Mouse (Mus musculus): ENCODE results near the gene Olfr319. TPM values are rescaled to one million over a fixed set of nuclear protein-coding genes. Genes with fewer than 3 reads are reported as not detected.
"Not testable (repeated sequence)": the region's sequence is repeated elsewhere in the genome, so short reads cannot be mapped to it uniquely, and the experiment has no call there.

Olfr319 gene
- polyA plus RNA-seq (2012; ENCODE audit: insufficient read depth, low replicate concordance) = not detected in 2 replicates

DNA sequence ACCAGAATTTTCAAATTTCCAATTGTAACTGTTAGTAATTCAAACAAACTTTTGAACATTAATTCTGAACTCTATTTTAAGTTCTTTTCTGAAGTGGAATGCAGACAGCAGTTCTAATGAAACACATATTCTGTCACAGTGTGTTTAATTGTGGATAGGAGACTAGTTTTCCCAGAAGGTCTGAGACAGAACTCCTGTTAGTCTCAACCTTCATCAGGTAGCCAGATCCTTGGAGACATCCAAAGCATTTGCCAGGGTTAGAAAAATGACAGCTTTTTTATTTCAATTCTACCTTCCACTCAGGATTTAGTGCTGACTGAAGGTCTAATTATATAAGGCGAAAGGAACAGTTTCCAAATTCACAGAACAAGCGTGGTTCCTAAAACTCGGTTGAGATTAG, at the start of gene Olfr319:
Olfr319 (plus strand) TSS at position 301 of the 400 bp plus-strand sequence.
- Histone ChIP-seq H3K4me1 (0 out of 2 replicates have a peak, but pooled peaks cover 8% of the 10 kb centered on the region), H3K27me3 (replicated peaks) (no peaks in the 10 kb centered on the region), H3K9me3 (peaks cover 19% of the 10 kb centered on the region), H3K4me3 (replicated peaks) (no peak within 1 kb of the TSS), H3K36me3 (replicated peaks; ENCODE audit: low read length) (no peaks in the 10 kb centered on the region)
- no peak for TF ChIP-seq GATA1 (IDR thresholded peaks at IDR 0.05; ENCODE audit: borderline replicate concordance, low read length)
- TF ChIP-seq FLI1 (IDR thresholded peaks at IDR 0.05; ENCODE audit: low read length) = no peak

DNA sequence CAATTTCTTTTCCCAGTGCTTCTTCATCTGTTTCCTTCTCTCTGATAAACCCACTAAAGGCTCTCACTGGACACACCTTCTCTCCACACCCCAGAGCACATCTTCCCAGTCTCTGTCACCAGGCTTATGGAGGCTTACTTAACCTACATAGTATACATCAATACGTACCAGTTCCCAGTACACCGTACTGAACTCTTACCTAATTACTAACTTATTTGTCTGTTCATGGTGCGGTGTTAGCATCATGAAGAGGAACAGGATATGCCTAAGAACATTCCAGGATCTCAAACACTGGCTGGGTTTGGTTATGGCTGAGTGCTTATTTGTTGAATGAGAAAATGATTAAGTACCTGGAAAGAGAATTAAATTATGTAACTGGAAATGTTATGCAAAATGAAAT, 43.8 kb upstream of the Olfr319 start:
- Histone ChIP-seq H3K27me3 (replicated peaks) (peaks cover 1% of the 10 kb centered on the region), H3K4me3 (replicated peaks) (no peak overlapping the region), H3K9me3 (no peaks in the 10 kb centered on the region), H3K4me1 (peaks cover 19% of the 10 kb centered on the region), H3K36me3 (replicated peaks; ENCODE audit: low read length) (peaks cover 42% of the 10 kb centered on the region)
- no peak for TF ChIP-seq GATA1 (IDR thresholded peaks at IDR 0.05; ENCODE audit: borderline replicate concordance, low read length)
- TF ChIP-seq FLI1 (IDR thresholded peaks at IDR 0.05; ENCODE audit: low read length) = no peak

DNA sequence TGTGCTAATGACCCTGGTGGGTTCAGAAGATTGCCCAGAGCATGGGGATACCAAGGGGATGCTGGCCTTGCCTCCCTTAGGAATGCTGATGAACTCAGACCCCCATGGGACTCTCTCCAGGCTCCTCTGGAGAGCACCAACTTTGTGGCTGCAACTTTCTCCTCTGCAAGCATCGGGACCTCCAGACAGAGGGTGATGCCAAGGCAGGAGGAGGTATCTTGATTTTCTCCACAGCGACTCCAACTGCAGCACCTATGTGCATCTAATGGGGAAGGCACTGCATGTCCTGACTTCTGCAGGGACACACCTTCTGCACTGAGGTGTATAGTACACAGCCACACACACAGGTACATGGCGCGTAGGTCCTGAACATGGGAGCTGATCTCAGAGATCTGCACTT, 40.4 kb upstream of the Olfr319 start, which contains the start of gene Olfr322:
Olfr322 (plus strand) TSS at position 187 of the 400 bp plus-strand sequence.
- TF ChIP-seq FLI1 (IDR thresholded peaks at IDR 0.05; ENCODE audit: low read length) (no peak), GATA1 (IDR thresholded peaks at IDR 0.05; ENCODE audit: borderline replicate concordance, low read length) (no peak)
- Histone ChIP-seq H3K4me1 (peaks cover 7% of the 10 kb centered on the region; the same call in 1 of the 2 replicates), H3K9me3 (no peaks in the 10 kb centered on the region), H3K4me3 (replicated peaks) (no peak within 1 kb of the TSS), H3K36me3 (replicated peaks; ENCODE audit: low read length) (peaks cover 9% of the 10 kb centered on the region), H3K27me3 (replicated peaks) (peaks cover 1% of the 10 kb centered on the region)

DNA sequence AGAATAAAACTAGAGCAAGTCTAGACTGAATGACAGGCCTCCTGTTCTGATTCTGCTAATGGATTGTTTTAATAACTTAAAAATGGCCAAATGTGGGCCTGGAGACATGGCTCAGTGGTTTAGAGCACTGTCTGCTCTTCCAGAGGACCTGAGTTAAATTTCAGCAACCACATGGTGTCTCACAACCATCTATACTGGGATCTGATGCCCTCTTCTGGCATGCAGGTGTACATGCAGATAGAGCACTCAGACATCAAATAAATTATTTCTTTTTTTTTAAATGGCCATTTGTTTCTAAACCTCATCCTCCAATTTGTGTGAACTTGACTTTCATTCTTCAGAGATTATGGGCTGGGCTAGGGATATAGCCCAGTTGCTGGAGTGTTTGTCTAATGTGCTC, 29.7 kb upstream of the Olfr319 start:
- no peaks in the 10 kb centered on the region for H3K9me3 ChIP-seq
- H3K27me3 ChIP-seq (replicated peaks) = peaks cover 3% of the 10 kb centered on the region
- H3K4me1 ChIP-seq = 0 out of 2 replicates have a peak, but pooled peaks cover 3% of the 10 kb centered on the region
- TF ChIP-seq GATA1 (IDR thresholded peaks at IDR 0.05; ENCODE audit: borderline replicate concordance, low read length) = no peak
- no peak for TF ChIP-seq FLI1 (IDR thresholded peaks at IDR 0.05; ENCODE audit: low read length)
- H3K36me3 ChIP-seq (replicated peaks; ENCODE audit: low read length) = no peaks in the 10 kb centered on the region
- H3K4me3 ChIP-seq (replicated peaks) = no peak overlapping the region

DNA sequence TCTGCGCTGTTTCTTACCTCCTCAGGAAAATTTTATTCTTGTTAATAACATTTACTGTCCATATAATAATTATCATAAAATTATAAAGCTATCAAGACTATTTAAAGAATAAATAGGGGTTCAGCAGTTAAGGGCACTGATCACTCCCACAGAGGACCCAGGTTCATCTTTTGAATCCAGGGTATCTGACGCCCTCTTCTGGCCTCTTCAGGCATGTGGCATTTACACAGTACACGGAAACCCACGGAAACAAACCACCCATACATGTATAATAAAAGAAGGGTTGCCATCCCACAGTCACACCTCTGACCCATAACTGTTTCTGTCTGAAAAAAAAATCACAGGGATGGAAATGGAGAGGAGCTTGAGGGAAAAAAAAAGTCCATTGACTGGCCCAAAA, 27.1 kb upstream of the Olfr319 start:
- H3K36me3 ChIP-seq (replicated peaks; ENCODE audit: low read length) = no peaks in the 10 kb centered on the region
- H3K4me1 ChIP-seq = 0 out of 2 replicates have a peak, but pooled peaks cover 3% of the 10 kb centered on the region
- H3K4me3 ChIP-seq (replicated peaks) = no peak overlapping the region
- TF ChIP-seq GATA1 (IDR thresholded peaks at IDR 0.05; ENCODE audit: borderline replicate concordance, low read length) (no peak), FLI1 (IDR thresholded peaks at IDR 0.05; ENCODE audit: low read length) (no peak)
- no peaks in the 10 kb centered on the region for H3K9me3 ChIP-seq
- no peaks in the 10 kb centered on the region for H3K27me3 ChIP-seq (replicated peaks)

DNA sequence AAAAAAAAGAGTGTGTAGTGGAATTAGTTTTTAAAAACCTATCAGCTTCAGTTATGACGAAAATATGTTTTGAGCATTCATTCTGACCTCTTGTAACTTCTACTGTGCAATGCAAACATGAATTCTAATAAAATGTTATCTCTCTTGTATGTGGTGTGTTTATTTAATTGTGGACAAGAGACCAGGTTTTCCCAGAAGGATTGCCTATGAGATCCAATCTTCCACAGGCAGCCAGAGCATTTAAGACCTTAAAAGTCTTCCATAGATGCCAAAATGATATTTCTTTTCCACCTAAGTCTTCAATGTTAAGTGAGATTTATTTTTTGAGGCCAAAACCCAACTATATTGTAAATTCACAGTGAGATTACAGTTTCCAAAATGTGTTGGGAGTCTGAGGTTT, 18.2 kb upstream of the Olfr319 start, which contains the start of gene Olfr320:
Olfr320 (plus strand) TSS at position 301 of the 400 bp plus-strand sequence.
- Histone ChIP-seq H3K36me3 (replicated peaks; ENCODE audit: low read length) (no peaks in the 10 kb centered on the region), H3K4me3 (replicated peaks) (no peak within 1 kb of the TSS), H3K9me3 (no peaks in the 10 kb centered on the region), H3K4me1 (no peaks in the 10 kb centered on the region), H3K27me3 (replicated peaks) (peaks cover 2% of the 10 kb centered on the region)
- TF ChIP-seq FLI1 (IDR thresholded peaks at IDR 0.05; ENCODE audit: low read length) = no peak
- no peak for TF ChIP-seq GATA1 (IDR thresholded peaks at IDR 0.05; ENCODE audit: borderline replicate concordance, low read length)

DNA sequence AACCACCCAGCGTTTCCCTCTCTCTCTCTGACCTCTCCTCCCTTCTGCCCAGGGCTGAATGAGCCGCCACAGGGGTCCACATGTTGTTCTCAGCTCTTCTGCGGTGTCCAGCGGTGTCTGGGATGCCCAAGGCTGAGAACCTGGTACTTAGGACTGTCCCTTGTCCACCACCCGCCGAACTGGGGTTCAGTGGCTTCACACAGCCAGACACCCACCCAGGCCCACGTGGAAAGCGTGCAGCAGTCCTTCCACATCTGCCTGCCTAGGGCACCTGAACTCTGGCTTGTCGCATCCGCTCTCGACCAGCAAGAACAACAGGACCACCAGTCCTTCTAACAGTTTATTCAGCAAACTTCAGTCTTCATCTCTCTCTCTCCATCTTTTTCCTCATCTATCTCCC, 10.1 kb downstream of the Olfr319 start:
- H3K36me3 ChIP-seq (replicated peaks; ENCODE audit: low read length) = no peaks in the 10 kb centered on the region
- no peak for TF ChIP-seq FLI1 (IDR thresholded peaks at IDR 0.05; ENCODE audit: low read length)
- no peak for TF ChIP-seq GATA1 (IDR thresholded peaks at IDR 0.05; ENCODE audit: borderline replicate concordance, low read length)
- H3K4me3 ChIP-seq (replicated peaks) = no peak overlapping the region
- no peaks in the 10 kb centered on the region for H3K4me1 ChIP-seq
- peaks cover 2% of the 10 kb centered on the region for H3K27me3 ChIP-seq (replicated peaks)
- no peaks in the 10 kb centered on the region for H3K9me3 ChIP-seq

DNA sequence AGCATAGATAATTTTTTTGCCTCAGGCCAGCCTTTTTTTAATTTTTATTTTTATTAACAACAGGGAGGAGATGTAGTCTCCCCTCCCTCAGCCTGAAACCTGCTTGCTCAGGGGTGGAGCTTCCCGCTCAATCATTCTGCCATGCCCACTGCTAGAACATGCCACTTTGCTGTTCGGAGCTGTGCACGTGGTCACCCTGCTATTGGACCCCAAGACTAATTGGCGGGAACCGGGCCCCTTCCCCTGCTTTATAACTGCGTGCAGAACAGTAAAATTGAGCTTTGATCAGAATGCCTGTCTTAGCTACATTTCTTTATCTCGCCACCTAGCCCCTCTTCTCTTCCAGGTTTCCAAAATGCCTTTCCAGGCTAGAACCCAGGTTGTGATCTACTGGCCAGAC, 18.8 kb downstream of the Olfr319 start:
- not testable (repeated sequence) for H3K4me3 ChIP-seq (replicated peaks); H3K27me3 ChIP-seq (replicated peaks); H3K9me3 ChIP-seq; H3K4me1 ChIP-seq; H3K36me3 ChIP-seq (replicated peaks; ENCODE audit: low read length)

DNA sequence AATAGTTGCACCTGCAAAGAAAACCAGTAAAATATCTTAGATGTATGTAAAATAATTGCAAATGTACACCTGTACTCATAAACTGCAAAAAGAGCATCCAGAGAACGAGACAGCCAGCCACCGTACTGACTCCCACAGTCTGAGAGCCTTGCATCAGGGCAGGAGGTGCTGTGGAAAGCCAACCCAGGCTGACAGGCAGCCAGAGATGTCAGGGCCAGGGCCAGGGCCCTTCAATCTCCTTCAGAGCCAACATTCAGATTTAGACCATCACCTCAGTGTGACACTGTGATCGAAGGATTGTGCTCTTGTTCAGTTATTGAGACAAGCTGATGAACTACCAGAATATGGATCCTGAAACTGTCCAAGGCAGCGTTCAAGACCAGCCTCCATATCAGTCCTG, 20.7 kb downstream of the Olfr319 start:
- Histone ChIP-seq H3K36me3 (replicated peaks; ENCODE audit: low read length) (no peaks in the 10 kb centered on the region), H3K4me1 (no peaks in the 10 kb centered on the region), H3K27me3 (replicated peaks) (no peaks in the 10 kb centered on the region), H3K4me3 (replicated peaks) (no peak overlapping the region), H3K9me3 (no peaks in the 10 kb centered on the region)
- TF ChIP-seq FLI1 (IDR thresholded peaks at IDR 0.05; ENCODE audit: low read length) (no peak), GATA1 (IDR thresholded peaks at IDR 0.05; ENCODE audit: borderline replicate concordance, low read length) (no peak)

DNA sequence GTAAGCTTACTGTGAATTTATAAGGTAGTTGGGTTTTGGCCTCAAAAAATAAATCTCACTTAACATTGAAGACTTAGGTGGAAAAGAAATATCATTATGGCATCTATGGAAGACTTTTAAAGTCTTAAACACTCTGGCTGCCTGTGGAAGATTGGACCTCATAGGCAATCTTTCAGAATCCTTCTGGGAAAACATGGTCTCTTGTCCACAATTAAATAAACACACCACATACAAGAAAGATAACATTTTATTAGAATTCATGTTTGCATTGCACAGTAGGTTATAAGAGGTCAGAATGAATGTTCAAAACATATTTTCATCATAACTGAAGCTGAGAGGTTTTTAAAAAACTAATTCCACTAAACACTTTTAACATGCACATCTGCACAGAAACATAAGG, 25.0 kb downstream of the Olfr319 start, which contains the start of gene Olfr318:
Olfr318 (minus strand) TSS at position 101 of the 400 bp plus-strand sequence.
- no peaks in the 10 kb centered on the region for H3K27me3 ChIP-seq (replicated peaks)

DNA sequence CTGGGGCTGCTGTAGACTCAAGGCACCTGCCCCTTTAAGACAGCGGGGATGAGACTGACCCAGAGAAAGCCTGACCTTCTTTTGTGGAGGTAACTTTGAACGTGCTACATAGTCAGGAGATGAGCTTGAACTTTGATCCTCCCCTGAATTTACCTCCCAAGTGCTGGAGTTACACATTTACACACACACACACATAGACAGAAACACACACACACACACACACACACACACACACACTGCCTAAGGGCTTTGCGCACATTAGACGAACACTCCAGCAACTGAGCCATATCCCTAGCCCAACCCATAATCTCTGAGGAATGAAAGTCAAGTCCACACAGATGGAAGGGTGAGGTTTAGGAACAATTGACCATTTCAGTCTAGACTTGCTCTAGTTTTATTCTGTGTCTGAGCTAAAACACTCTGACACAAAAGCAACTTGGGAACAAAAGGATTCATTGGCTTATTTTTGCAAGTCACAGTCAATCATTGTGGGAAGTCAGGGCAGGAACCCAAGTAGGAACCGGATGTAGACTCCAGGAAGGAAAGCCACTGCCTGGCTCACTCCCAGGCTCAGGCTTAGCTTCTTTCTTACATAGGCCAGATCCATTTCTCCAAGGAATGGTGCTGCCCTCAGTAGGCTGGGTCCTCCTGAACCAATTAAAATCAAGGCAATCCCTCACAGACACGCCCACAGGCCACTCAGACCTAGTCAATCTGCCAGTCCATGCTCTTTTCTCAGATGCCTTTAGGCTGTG, 29.1 kb downstream of the Olfr319 start:
- H3K4me1 ChIP-seq; H3K36me3 ChIP-seq (replicated peaks; ENCODE audit: low read length); H3K27me3 ChIP-seq (replicated peaks); H3K9me3 ChIP-seq; H3K4me3 ChIP-seq (replicated peaks): not testable (repeated sequence)

More for the DNA sequence above, 25.0 kb downstream of the Olfr319 start, which contains the start of gene Olfr318:
- Histone ChIP-seq H3K9me3 (no peaks in the 10 kb centered on the region), H3K4me3 (replicated peaks) (no peak within 1 kb of the TSS), H3K4me1 (no peaks in the 10 kb centered on the region), H3K36me3 (replicated peaks; ENCODE audit: low read length) (no peaks in the 10 kb centered on the region)
- TF ChIP-seq GATA1 (IDR thresholded peaks at IDR 0.05; ENCODE audit: borderline replicate concordance, low read length) (no peak), FLI1 (IDR thresholded peaks at IDR 0.05; ENCODE audit: low read length) (no peak)
